Mouse (Mus musculus): ENCODE data around the gene Ano1. TPM values are rescaled to one million over a fixed set of nuclear protein-coding genes. Genes with fewer than 3 reads are reported as not detected.
A peak's percentile ranks its signal among the peaks of the same experiment; 100 is the strongest.

Gene Ano1
- polyA plus RNA-seq, 2 experiments, result 8.9 to 11.5 TPM

GRCm38 (mm10) chr7:144697870-144698269 is 53.9 kb downstream of the Ano1 start:
- H3K4me2 ChIP-seq (replicated peaks; ENCODE audit: low read depth, low read length, severe bottlenecking), result no peak overlapping the region
- H3K4me3 ChIP-seq (replicated peaks; ENCODE audit: low read length), result no peak overlapping the region
- no peak for DNase-seq (ENCODE audit: low spot score)
- no peak for ATAC-seq (ENCODE audit: low FRiP score, low read depth)
- H3K9ac ChIP-seq (ENCODE audit: low read depth, low read length, severe bottlenecking), result no peak overlapping the region
- no peaks in the 10 kb centered on the region for H3K36me3 ChIP-seq (ENCODE audit: control insufficient read depth, insufficient read depth, low read length)
- H3K27ac ChIP-seq (replicated peaks; ENCODE audit: low read depth, low read length), result no peak overlapping the region
- 77% methylated on average over 9 of the region's 9 CpGs for WGBS
- H3K27me3 ChIP-seq (ENCODE audit: control insufficient read depth, insufficient read depth, low read length), result no peaks in the 10 kb centered on the region
- no peaks in the 10 kb centered on the region for H3K9me3 ChIP-seq (ENCODE audit: control insufficient read depth, low read length)
- no peak for TF ChIP-seq POLR2A (IDR thresholded peaks at IDR 0.05; ENCODE audit: borderline replicate concordance, extremely low read depth, insufficient read depth, insufficient read length)
- no peaks in the 10 kb centered on the region for H3K4me1 ChIP-seq (ENCODE audit: control insufficient read depth, insufficient read depth, low read length)

- H3K27ac ChIP-seq (replicated peaks; ENCODE audit: low read depth, low read length), result no peak overlapping the region
- no peaks in the 10 kb centered on the region for H3K27me3 ChIP-seq (ENCODE audit: control insufficient read depth, insufficient read depth, low read length)
- no peaks in the 10 kb centered on the region for H3K9me3 ChIP-seq (ENCODE audit: control insufficient read depth, low read length)
- H3K4me1 ChIP-seq (ENCODE audit: control insufficient read depth, insufficient read depth, low read length), result no peaks in the 10 kb centered on the region
- 73% methylated on average over 7 of the region's 7 CpGs for WGBS
- TF ChIP-seq POLR2A (IDR thresholded peaks at IDR 0.05; ENCODE audit: borderline replicate concordance, extremely low read depth, insufficient read depth, insufficient read length), result no peak
- H3K4me2 ChIP-seq (replicated peaks; ENCODE audit: low read depth, low read length, severe bottlenecking), result no peak overlapping the region
- no peak overlapping the region for H3K9ac ChIP-seq (ENCODE audit: low read depth, low read length, severe bottlenecking)
- H3K36me3 ChIP-seq (ENCODE audit: control insufficient read depth, insufficient read depth, low read length), result no peaks in the 10 kb centered on the region
- DNase-seq (ENCODE audit: low spot score) (peak; percentile 21), ATAC-seq (ENCODE audit: low FRiP score, low read depth) (no peak)
- H3K4me3 ChIP-seq (replicated peaks; ENCODE audit: low read length), result no peak overlapping the region
Observed at GRCm38 (mm10) chr7:144696764-144697704, 54.7 kb downstream of the Ano1 start.

GRCm38 (mm10) chr7:144689855-144690254 is 61.9 kb downstream of the Ano1 start:
- peaks cover 5% of the 10 kb centered on the region for H3K4me1 ChIP-seq (ENCODE audit: control insufficient read depth, insufficient read depth, low read length)
- no peak for DNase-seq (ENCODE audit: low spot score)
- no peak overlapping the region for H3K4me3 ChIP-seq (replicated peaks; ENCODE audit: low read length)
- no peaks in the 10 kb centered on the region for H3K36me3 ChIP-seq (ENCODE audit: control insufficient read depth, insufficient read depth, low read length)
- no peak for TF ChIP-seq POLR2A (IDR thresholded peaks at IDR 0.05; ENCODE audit: borderline replicate concordance, extremely low read depth, insufficient read depth, insufficient read length)
- ATAC-seq (ENCODE audit: low FRiP score, low read depth), result no peak
- no peaks in the 10 kb centered on the region for H3K27me3 ChIP-seq (ENCODE audit: control insufficient read depth, insufficient read depth, low read length)
- H3K9me3 ChIP-seq (ENCODE audit: control insufficient read depth, low read length), result no peaks in the 10 kb centered on the region
- WGBS, result 54% methylated on average over 2 of the region's 2 CpGs
- H3K4me2 ChIP-seq (replicated peaks; ENCODE audit: low read depth, low read length, severe bottlenecking), result no peak overlapping the region
- H3K27ac ChIP-seq (replicated peaks; ENCODE audit: low read depth, low read length), result no peak overlapping the region
- H3K9ac ChIP-seq (ENCODE audit: low read depth, low read length, severe bottlenecking), result no peak overlapping the region

GRCm38 (mm10) chr7:144689136-144689535 is 62.6 kb downstream of the Ano1 start:
- no peak overlapping the region for H3K4me3 ChIP-seq (replicated peaks; ENCODE audit: low read length)
- H3K27ac ChIP-seq (replicated peaks; ENCODE audit: low read depth, low read length), result no peak overlapping the region
- WGBS, result 29% methylated on average over 7 of the region's 7 CpGs
- no peaks in the 10 kb centered on the region for H3K36me3 ChIP-seq (ENCODE audit: control insufficient read depth, insufficient read depth, low read length)
- ATAC-seq (ENCODE audit: low FRiP score, low read depth), result no peak
- H3K9ac ChIP-seq (ENCODE audit: low read depth, low read length, severe bottlenecking), result no peak overlapping the region
- no peak overlapping the region for H3K4me2 ChIP-seq (replicated peaks; ENCODE audit: low read depth, low read length, severe bottlenecking)
- DNase-seq (ENCODE audit: low spot score), result peak; percentile 22
- H3K27me3 ChIP-seq (ENCODE audit: control insufficient read depth, insufficient read depth, low read length), result no peaks in the 10 kb centered on the region
- peaks cover 5% of the 10 kb centered on the region for H3K4me1 ChIP-seq (ENCODE audit: control insufficient read depth, insufficient read depth, low read length)
- no peak for TF ChIP-seq POLR2A (IDR thresholded peaks at IDR 0.05; ENCODE audit: borderline replicate concordance, extremely low read depth, insufficient read depth, insufficient read length)
- H3K9me3 ChIP-seq (ENCODE audit: control insufficient read depth, low read length), result no peaks in the 10 kb centered on the region

- Histone ChIP-seq H3K9me3 (ENCODE audit: control insufficient read depth, low read length) (no peaks in the 10 kb centered on the region), H3K4me3 (replicated peaks; ENCODE audit: low read length) (no peak overlapping the region), H3K27ac (replicated peaks; ENCODE audit: low read depth, low read length) (no peak overlapping the region), H3K4me2 (replicated peaks; ENCODE audit: low read depth, low read length, severe bottlenecking) (no peak overlapping the region), H3K4me1 (ENCODE audit: control insufficient read depth, insufficient read depth, low read length) (peaks cover 5% of the 10 kb centered on the region), H3K27me3 (ENCODE audit: control insufficient read depth, insufficient read depth, low read length) (no peaks in the 10 kb centered on the region), H3K9ac (ENCODE audit: low read depth, low read length, severe bottlenecking) (no peak overlapping the region), H3K36me3 (ENCODE audit: control insufficient read depth, insufficient read depth, low read length) (no peaks in the 10 kb centered on the region)
- WGBS, result 92% methylated on average over 2 of the region's 2 CpGs
- TF ChIP-seq POLR2A (IDR thresholded peaks at IDR 0.05; ENCODE audit: borderline replicate concordance, extremely low read depth, insufficient read depth, insufficient read length), result no peak
- ATAC-seq (ENCODE audit: low FRiP score, low read depth), result no peak
- DNase-seq (ENCODE audit: low spot score), result no peak
Observed at GRCm38 (mm10) chr7:144687663-144688381, 64.0 kb downstream of the Ano1 start.
